3 mouse cellular contexts compared by ENCODE assay signal in genomic region chrX:73082267-73083055, GRCm38 (mm10). TPM values are rescaled to one million over a fixed set of nuclear protein-coding genes. Genes with fewer than 3 reads are reported as not detected.
"Had no signal": no experiment of that assay in that cellular context is flagged by ENCODE, and none has a peak within 500 bp of the region (broad histone marks: within the 10 kb centered on the region; RNA-seq: fewer than 3 reads in every experiment).

Gene Xlr4a (minus strand): TSS chrX:73082478.

RNA-seq across cellular contexts. Expression of gene Xlr4a, which starts in this region (rescaled TPM):
- polyA plus RNA-seq: lung, adult 2 months; neural tube, embryonic 14.5 days; small intestine, adult 2 months had no signal
